Mouse (Mus musculus) myocyte (in vitro differentiated cells): ENCODE data around the gene Dag1.

Experiments used
- MAX ChIP-seq: IDR thresholded peaks from one replicate; pipeline ENCODE4 v1.6.1; 2011; ENCODE audit warnings: low read depth, mild to moderate bottlenecking, control low read depth
- POLR2A ChIP-seq: IDR thresholded peaks from one replicate; pipeline ENCODE4 v1.6.1; 2011; ENCODE audit warnings: low read depth, mild to moderate bottlenecking, control low read depth, moderate library complexity; ENCODE audit not compliant: insufficient read length
- SRF ChIP-seq: IDR thresholded peaks from one replicate; pipeline ENCODE4 v1.6.1; 2011; ENCODE audit warnings: low read depth; ENCODE audit not compliant: control insufficient read depth, insufficient read length
- TCF3 ChIP-seq: IDR thresholded peaks from one replicate; pipeline ENCODE4 v1.6.1; 2011; ENCODE audit warnings: low read depth, control low read depth; ENCODE audit not compliant: insufficient read length
- USF1 ChIP-seq: IDR thresholded peaks from one replicate; pipeline ENCODE4 v1.6.1; 2011; ENCODE audit warnings: low read depth, mild to moderate bottlenecking, control low read depth, moderate library complexity

DNA sequence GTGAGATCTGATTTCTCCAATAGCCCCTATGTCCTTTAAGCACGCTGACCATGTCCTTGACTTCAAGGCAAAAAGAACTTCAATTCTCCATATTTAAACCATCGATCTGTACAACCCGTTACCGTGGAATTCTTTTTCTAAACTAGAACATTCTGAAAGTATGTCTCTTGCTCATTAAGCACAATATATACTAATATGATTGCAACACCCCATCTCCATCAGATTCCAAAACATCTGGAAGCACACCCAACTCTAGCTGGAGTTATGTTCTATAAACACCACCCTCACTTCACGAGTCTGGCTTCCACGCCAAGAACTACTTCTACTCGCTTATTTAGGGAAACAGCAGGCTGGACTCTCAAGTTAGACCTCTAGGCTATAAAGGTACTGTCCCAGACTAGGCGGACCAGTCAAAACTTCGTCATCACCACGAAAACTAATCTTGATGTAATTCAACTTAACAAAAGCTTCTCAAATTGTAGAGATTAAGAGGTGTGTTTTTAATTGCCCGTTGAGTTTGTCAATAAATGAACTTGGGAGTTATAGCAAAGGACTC, 1.2 kb downstream of the Dag1 start:
- no peak for TF ChIP-seq POLR2A
- no peak for TF ChIP-seq USF1
- TF ChIP-seq MAX, result no peak
- TF ChIP-seq TCF3, result no peak
- no peak for TF ChIP-seq SRF
